Mouse (Mus musculus): Measurements from ENCODE around the gene Lix1l. TPM values are rescaled to one million over a fixed set of nuclear protein-coding genes. Genes with fewer than 3 reads are reported as not detected.

The Lix1l gene
- polyA plus RNA-seq, 1 experiment from 2014 or later, result 5.5 TPM

DNA sequence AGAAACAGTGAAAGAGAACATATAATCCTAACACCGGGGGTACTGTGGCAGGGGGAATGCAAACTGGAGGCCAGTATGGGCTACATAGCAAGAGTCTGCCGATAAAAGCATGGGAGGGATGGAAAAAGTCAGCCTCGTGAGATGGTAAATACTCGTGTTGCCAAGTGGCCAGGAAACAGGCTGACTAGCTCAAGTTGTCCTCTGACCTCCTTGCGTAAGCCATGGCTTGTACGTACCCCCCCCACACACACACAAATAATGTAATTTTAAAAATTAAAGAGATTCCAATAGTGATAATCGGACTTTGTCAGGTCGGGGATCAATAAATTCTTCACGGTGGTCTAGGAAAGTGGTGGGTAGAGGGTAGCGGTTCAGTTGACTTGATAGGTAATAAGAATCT is 7.6 kb upstream of the Lix1l start:
- Histone ChIP-seq H3K9me3 (ENCODE audit: control insufficient read depth, low read length) (no peaks in the 10 kb centered on the region), H3K4me1 (replicated peaks; ENCODE audit: control insufficient read depth, insufficient read depth, low read length) (peaks cover 20% of the 10 kb centered on the region), H3K4me3 (ENCODE audit: low read depth, low read length) (peak overlapping the region; percentile 60), H3K27me3 (ENCODE audit: control insufficient read depth, insufficient read depth, low read length) (peaks cover 13% of the 10 kb centered on the region), H3K27ac (ENCODE audit: low read depth, low read length) (no peak overlapping the region), H3K9ac (ENCODE audit: low read length) (peak overlapping the region; percentile 74), H3K4me2 (ENCODE audit: low read depth, low read length, severe bottlenecking) (peak overlapping the region; percentile 87), H3K36me3 (ENCODE audit: control insufficient read depth, insufficient read depth, low read length) (no peaks in the 10 kb centered on the region)
- DNase-seq (ENCODE audit: low spot score) (no peak), ATAC-seq (replicated peaks; ENCODE audit: low FRiP score) (no peak; the same call in 1 of the 2 replicates)
- WGBS, result under 1% methylated on average over 10 of the region's 10 CpGs

DNA sequence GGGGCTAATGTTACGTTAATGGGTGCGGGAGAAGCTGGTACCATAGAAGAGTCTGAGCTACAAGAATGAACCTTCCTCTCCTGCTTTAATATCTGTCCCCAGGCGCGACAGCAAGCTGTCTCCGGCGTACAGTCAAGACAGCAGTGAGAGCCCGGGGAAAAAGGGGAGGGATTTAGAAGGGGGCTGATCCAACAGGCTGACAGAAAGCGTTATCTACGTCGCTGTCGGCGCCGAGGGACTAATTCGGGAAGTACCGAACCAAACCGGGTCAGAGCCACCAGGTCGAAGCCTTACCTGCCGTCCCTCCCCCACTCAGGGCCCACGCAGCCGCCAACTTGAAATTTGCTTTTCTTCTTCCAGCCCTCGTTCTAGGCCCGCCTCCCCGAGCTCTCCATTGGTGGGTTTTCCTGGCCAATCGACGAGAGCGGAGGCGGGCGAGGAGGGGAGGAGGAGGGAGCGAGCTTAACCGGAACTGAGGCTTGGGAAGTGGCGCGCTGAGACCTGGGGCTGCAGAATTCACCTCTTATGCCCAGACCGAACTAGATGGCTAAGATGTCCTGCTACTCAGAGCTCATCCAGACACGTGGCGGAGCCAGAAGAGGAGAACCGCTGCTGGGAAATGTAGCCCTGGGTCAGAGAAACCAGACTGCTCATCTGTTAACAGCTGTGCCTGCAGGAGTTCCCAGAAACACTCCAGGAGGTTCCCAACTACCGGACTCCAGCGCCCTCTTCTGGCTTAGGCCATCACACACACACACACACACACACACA is 7.0 kb upstream of the Lix1l start, which contains the start of gene Polr3gl:
TSS of gene Polr3gl (minus strand) at position 392 of the 771 bp plus-strand sequence.
- WGBS, result 0% methylated on average over 36 of the region's 38 CpGs
- ATAC-seq (replicated peaks; ENCODE audit: low FRiP score) (peak; percentile 85), DNase-seq (ENCODE audit: low spot score) (peak; percentile 94)
- Histone ChIP-seq H3K9me3 (ENCODE audit: control insufficient read depth, low read length) (no peaks in the 10 kb centered on the region), H3K27me3 (ENCODE audit: control insufficient read depth, insufficient read depth, low read length) (peaks cover 16% of the 10 kb centered on the region), H3K9ac (ENCODE audit: low read length) (peak within 1 kb of the TSS; percentile 74), H3K27ac (ENCODE audit: low read depth, low read length) (0 out of 2 replicates have a peak within 1 kb of the TSS, but pooled peaks have one; percentile 31), H3K4me3 (ENCODE audit: low read depth, low read length) (peak within 1 kb of the TSS; percentile 60), H3K4me2 (ENCODE audit: low read depth, low read length, severe bottlenecking) (peak within 1 kb of the TSS; percentile 87), H3K4me1 (replicated peaks; ENCODE audit: control insufficient read depth, insufficient read depth, low read length) (peaks cover 25% of the 10 kb centered on the region), H3K36me3 (ENCODE audit: control insufficient read depth, insufficient read depth, low read length) (no peaks in the 10 kb centered on the region)

- no peaks in the 10 kb centered on the region for H3K9me3 ChIP-seq (ENCODE audit: control insufficient read depth, low read length)
- no peak overlapping the region for H3K4me3 ChIP-seq (ENCODE audit: low read depth, low read length)
- 75% methylated on average over 5 of the region's 5 CpGs for WGBS
- H3K4me1 ChIP-seq (replicated peaks; ENCODE audit: control insufficient read depth, insufficient read depth, low read length), result peaks cover 25% of the 10 kb centered on the region
- no peak for ATAC-seq (replicated peaks; ENCODE audit: low FRiP score)
- DNase-seq (ENCODE audit: low spot score), result no peak
- H3K36me3 ChIP-seq (ENCODE audit: control insufficient read depth, insufficient read depth, low read length), result no peaks in the 10 kb centered on the region
- H3K27ac ChIP-seq (ENCODE audit: low read depth, low read length), result no peak overlapping the region
- no peak overlapping the region for H3K9ac ChIP-seq (ENCODE audit: low read length)
- no peak overlapping the region for H3K4me2 ChIP-seq (ENCODE audit: low read depth, low read length, severe bottlenecking)
- peaks cover 21% of the 10 kb centered on the region for H3K27me3 ChIP-seq (ENCODE audit: control insufficient read depth, insufficient read depth, low read length)
Measured at GRCm38 (mm10) chr3:96594851-96595250, 6.1 kb upstream of the Lix1l start.

GRCm38 (mm10) chr3:96595661-96596060 is 5.3 kb upstream of the Lix1l start:
- no peaks in the 10 kb centered on the region for H3K9me3 ChIP-seq (ENCODE audit: control insufficient read depth, low read length)
- H3K27me3 ChIP-seq (ENCODE audit: control insufficient read depth, insufficient read depth, low read length), result peaks cover 21% of the 10 kb centered on the region
- ATAC-seq (replicated peaks; ENCODE audit: low FRiP score) (no peak), DNase-seq (ENCODE audit: low spot score) (no peak)
- H3K4me2 ChIP-seq (ENCODE audit: low read depth, low read length, severe bottlenecking), result peak overlapping the region; percentile 91; the same call in 1 of the 2 replicates
- H3K27ac ChIP-seq (ENCODE audit: low read depth, low read length), result no peak overlapping the region
- H3K4me3 ChIP-seq (ENCODE audit: low read depth, low read length), result peak overlapping the region; percentile 35; the same call in 1 of the 2 replicates
- 27% methylated on average over 6 of the region's 6 CpGs for WGBS
- H3K36me3 ChIP-seq (ENCODE audit: control insufficient read depth, insufficient read depth, low read length), result no peaks in the 10 kb centered on the region
- no peak overlapping the region for H3K9ac ChIP-seq (ENCODE audit: low read length)
- peaks cover 25% of the 10 kb centered on the region for H3K4me1 ChIP-seq (replicated peaks; ENCODE audit: control insufficient read depth, insufficient read depth, low read length)

GRCm38 (mm10) chr3:96596228-96596707 is 4.7 kb upstream of the Lix1l start, which contains the start of gene Ankrd34a:
Gene Ankrd34a, plus strand, starts transcription at chr3:96596636.
- H3K36me3 ChIP-seq (ENCODE audit: control insufficient read depth, insufficient read depth, low read length), result no peaks in the 10 kb centered on the region
- ATAC-seq (replicated peaks; ENCODE audit: low FRiP score), result no peak
- WGBS, result 0% methylated on average over 23 of the region's 23 CpGs
- H3K4me2 ChIP-seq (ENCODE audit: low read depth, low read length, severe bottlenecking), result peak within 1 kb of the TSS; percentile 91
- no peaks in the 10 kb centered on the region for H3K9me3 ChIP-seq (ENCODE audit: control insufficient read depth, low read length)
- H3K4me3 ChIP-seq (ENCODE audit: low read depth, low read length), result peak within 1 kb of the TSS; percentile 35
- peaks cover 21% of the 10 kb centered on the region for H3K27me3 ChIP-seq (ENCODE audit: control insufficient read depth, insufficient read depth, low read length)
- H3K4me1 ChIP-seq (replicated peaks; ENCODE audit: control insufficient read depth, insufficient read depth, low read length), result peaks cover 25% of the 10 kb centered on the region
- no peak within 1 kb of the TSS for H3K27ac ChIP-seq (ENCODE audit: low read depth, low read length)
- DNase-seq (ENCODE audit: low spot score), result peak; percentile 61
- peak within 1 kb of the TSS; percentile 67 for H3K9ac ChIP-seq (ENCODE audit: low read length)

DNA sequence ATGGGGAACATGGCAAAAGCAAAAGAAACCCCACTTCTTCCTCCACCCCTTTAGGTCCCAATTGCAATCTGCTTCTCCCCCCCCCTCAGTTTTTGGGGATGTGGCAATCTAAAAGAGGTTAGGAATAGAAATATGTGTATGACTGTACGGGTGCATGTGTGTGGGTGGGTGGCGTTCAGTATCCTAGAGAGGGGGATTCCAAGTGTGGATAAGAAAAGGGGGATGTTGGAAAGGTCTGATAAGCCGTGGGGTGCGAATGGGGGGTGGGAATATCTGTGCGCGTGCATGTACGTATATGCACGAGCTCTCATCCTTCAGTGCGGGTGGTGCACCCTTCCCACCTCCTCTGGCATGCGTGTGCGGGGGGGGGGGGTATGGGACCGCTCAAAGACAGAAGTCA is 4.1 kb upstream of the Lix1l start:
- H3K9me3 ChIP-seq (ENCODE audit: control insufficient read depth, low read length), result no peaks in the 10 kb centered on the region
- WGBS, result 3% methylated on average over 10 of the region's 12 CpGs
- no peak overlapping the region for H3K27ac ChIP-seq (ENCODE audit: low read depth, low read length)
- H3K9ac ChIP-seq (ENCODE audit: low read length), result peak overlapping the region; percentile 67
- peak overlapping the region; percentile 35 for H3K4me3 ChIP-seq (ENCODE audit: low read depth, low read length)
- no peaks in the 10 kb centered on the region for H3K36me3 ChIP-seq (ENCODE audit: control insufficient read depth, insufficient read depth, low read length)
- ATAC-seq (replicated peaks; ENCODE audit: low FRiP score), result no peak
- peak overlapping the region; percentile 91 for H3K4me2 ChIP-seq (ENCODE audit: low read depth, low read length, severe bottlenecking)
- H3K27me3 ChIP-seq (ENCODE audit: control insufficient read depth, insufficient read depth, low read length), result peaks cover 21% of the 10 kb centered on the region
- H3K4me1 ChIP-seq (replicated peaks; ENCODE audit: control insufficient read depth, insufficient read depth, low read length), result peaks cover 25% of the 10 kb centered on the region
- peak; percentile 57 for DNase-seq (ENCODE audit: low spot score)

DNA sequence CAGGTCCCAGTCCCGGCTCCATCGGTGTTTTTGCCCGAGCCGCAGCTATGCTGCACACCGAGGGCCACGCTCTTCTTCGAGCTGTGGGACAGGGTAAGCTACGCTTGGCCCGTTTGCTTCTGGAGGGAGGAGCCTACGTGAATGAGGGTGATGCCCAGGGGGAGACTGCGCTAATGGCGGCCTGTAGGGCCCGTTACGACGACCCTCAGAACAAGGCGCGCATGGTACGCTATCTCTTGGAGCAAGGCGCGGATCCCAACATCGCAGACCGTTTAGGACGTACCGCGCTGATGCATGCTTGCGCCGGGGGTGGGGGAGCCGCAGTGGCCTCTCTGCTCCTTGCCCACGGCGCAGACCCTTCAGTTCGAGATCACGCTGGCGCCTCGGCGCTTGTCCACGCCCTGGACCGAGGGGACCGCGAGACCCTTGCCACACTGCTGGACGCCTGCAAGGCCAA is 3.5 kb upstream of the Lix1l start:
- Histone ChIP-seq H3K27me3 (ENCODE audit: control insufficient read depth, insufficient read depth, low read length) (peaks cover 21% of the 10 kb centered on the region), H3K27ac (ENCODE audit: low read depth, low read length) (no peak overlapping the region), H3K4me3 (ENCODE audit: low read depth, low read length) (peak overlapping the region; percentile 35), H3K36me3 (ENCODE audit: control insufficient read depth, insufficient read depth, low read length) (no peaks in the 10 kb centered on the region), H3K4me2 (ENCODE audit: low read depth, low read length, severe bottlenecking) (peak overlapping the region; percentile 91), H3K4me1 (replicated peaks; ENCODE audit: control insufficient read depth, insufficient read depth, low read length) (peaks cover 27% of the 10 kb centered on the region), H3K9me3 (ENCODE audit: control insufficient read depth, low read length) (no peaks in the 10 kb centered on the region), H3K9ac (ENCODE audit: low read length) (peak overlapping the region; percentile 67)
- ATAC-seq (replicated peaks; ENCODE audit: low FRiP score) (no peak), DNase-seq (ENCODE audit: low spot score) (peak; percentile 72)
- under 1% methylated on average over 40 of the region's 40 CpGs for WGBS

GRCm38 (mm10) chr3:96598156-96599068 is 2.5 kb upstream of the Lix1l start:
- no peaks in the 10 kb centered on the region for H3K36me3 ChIP-seq (ENCODE audit: control insufficient read depth, insufficient read depth, low read length)
- 2% methylated on average over 54 of the region's 54 CpGs for WGBS
- H3K9ac ChIP-seq (ENCODE audit: low read length), result peak overlapping the region; percentile 67
- peak overlapping the region; percentile 91 for H3K4me2 ChIP-seq (ENCODE audit: low read depth, low read length, severe bottlenecking)
- H3K27ac ChIP-seq (ENCODE audit: low read depth, low read length), result no peak overlapping the region
- peaks cover 21% of the 10 kb centered on the region for H3K27me3 ChIP-seq (ENCODE audit: control insufficient read depth, insufficient read depth, low read length)
- H3K4me1 ChIP-seq (replicated peaks; ENCODE audit: control insufficient read depth, insufficient read depth, low read length), result peaks cover 29% of the 10 kb centered on the region
- DNase-seq (ENCODE audit: low spot score), result peak; percentile 85
- ATAC-seq (replicated peaks; ENCODE audit: low FRiP score), result peak; percentile 28
- H3K9me3 ChIP-seq (ENCODE audit: control insufficient read depth, low read length), result no peaks in the 10 kb centered on the region
- peak overlapping the region; percentile 35 for H3K4me3 ChIP-seq (ENCODE audit: low read depth, low read length)
